Mouse (Mus musculus) CD8-positive naive resting alpha-beta T cell, adult 2 months (primary cell): Measurements from ENCODE around the gene Pom121l12.

Experiments
- DNase-seq, 2 experiments: peaks; one replicate each; pipeline ENCODE4 v3.0.0; 2022; ENCODE audit warnings: low read depth in 2 of 2, low spot score in 2 of 2

The Pom121l12 gene

DNA sequence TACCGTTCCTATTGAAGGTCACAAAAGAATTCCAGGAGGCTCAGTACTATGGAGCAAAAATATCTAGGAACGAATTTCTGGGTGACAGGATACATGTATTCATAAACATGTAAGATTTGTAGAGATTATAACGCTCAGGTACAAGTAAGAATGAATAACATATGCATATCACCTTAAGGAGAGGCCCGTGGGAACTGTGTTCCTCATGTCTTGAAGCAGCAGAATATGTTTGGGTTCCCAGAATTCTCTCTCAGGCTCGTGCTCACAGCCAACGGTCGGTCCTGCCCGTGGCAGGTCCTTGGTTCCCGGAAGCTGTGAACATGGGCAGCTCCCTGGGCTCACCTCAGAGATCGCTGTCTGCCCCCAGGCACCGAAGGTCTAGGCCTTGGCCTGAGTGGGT is at the start of gene Pom121l12:
Gene Pom121l12, plus strand, starts transcription at position 301 of the 400 bp plus-strand sequence.
- DNase-seq, result no peak

DNA sequence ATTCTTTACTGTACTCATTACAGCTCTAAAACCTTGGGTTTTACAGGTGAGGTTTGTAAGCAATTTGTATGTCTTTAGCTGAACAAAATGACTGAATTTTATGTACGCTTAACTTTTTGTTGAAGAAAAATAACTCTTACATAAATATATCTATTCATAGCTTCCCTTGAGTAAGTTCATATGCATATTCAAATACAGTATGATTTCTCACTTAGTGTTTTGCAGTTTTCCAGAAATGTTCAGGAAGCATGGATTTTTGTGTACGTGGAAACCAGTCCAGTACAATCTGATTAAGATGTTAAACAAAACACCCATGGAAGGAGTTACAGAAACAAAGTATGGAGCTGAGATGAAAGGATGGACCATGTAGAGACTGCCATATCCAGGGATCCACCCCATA is 12.8 kb downstream of the Pom121l12 start:
- DNase-seq, result no peak
